Mouse (Mus musculus) liver, embryonic 14.5 days (tissue): ENCODE data around the gene Cntn5. TPM values are rescaled to one million over a fixed set of nuclear protein-coding genes. Genes with fewer than 3 reads are reported as not detected.

Experiments used
- ATAC-seq: fragments of 200-750 bp; cut with Nextera tagmentation; 2 replicates; pipeline ENCODE4 v1.8.0; 2017; ENCODE audit warnings: moderate number of reproducible peaks, mild to moderate bottlenecking, moderate library complexity; ENCODE audit not compliant: insufficient read depth
- DNase-seq, 3 experiments: peaks; one replicate each; pipeline ENCODE4 v3.0.0-alpha.2; 2012 to 2013; ENCODE audit warnings: low read depth in 3 of 3, low spot score in 3 of 3
- H3K27ac ChIP-seq: fragments of 300-500 bp; sonication (generic); 2 replicates; pipeline ENCODE4 v1.5.1; 2014; ENCODE audit warnings: moderate library complexity, mild to moderate bottlenecking, control low read depth, inconsistent platforms
- H3K27me3 ChIP-seq: fragments of 300-500 bp; sonication (generic); 2 replicates; pipeline ENCODE4 v1.6.1; 2014; ENCODE audit warnings: mild to moderate bottlenecking, low read length, moderate library complexity; ENCODE audit not compliant: control insufficient read depth, insufficient read depth
- H3K36me3 ChIP-seq: fragments of 300-500 bp; sonication (generic); replicated peaks from 2 replicates; pipeline ENCODE4 v1.6.1; 2014; ENCODE audit warnings: low read depth; ENCODE audit not compliant: control insufficient read depth, insufficient read depth
- H3K4me1 ChIP-seq, 2 experiments: fragments of 200-500 bp in 1 of 2; fragments of 300-500 bp in 1 of 2; sonication (generic) in 1 of 2; replicated peaks; 2 replicates each; pipeline ENCODE4 v1.6.1; 2012 to 2014; ENCODE audit warnings: antibody characterized with exemption in 1 of 2, inconsistent platforms in 1 of 2, low read length in 1 of 2; ENCODE audit not compliant: control insufficient read depth in 2 of 2, insufficient read depth in 2 of 2
- H3K4me2 ChIP-seq: fragments of 300-500 bp; sonication (generic); 2 replicates; pipeline ENCODE4 v1.6.1; 2014; ENCODE audit warnings: low read depth, mild to moderate bottlenecking, control low read depth, moderate library complexity
- H3K4me3 ChIP-seq, 2 experiments: fragments of 200-500 bp in 1 of 2; fragments of 300-500 bp in 1 of 2; sonication (generic) in 1 of 2; 2 replicates each; pipeline ENCODE4 v1.5.1; 2012 to 2014; ENCODE audit warnings: low read depth in 2 of 2, low read length in 2 of 2, mild to moderate bottlenecking in 2 of 2, control low read depth in 1 of 2, inconsistent platforms in 1 of 2, moderate library complexity in 1 of 2; ENCODE audit not compliant: insufficient read depth in 1 of 2
- H3K9ac ChIP-seq: fragments of 300-500 bp; sonication (generic); replicated peaks from 2 replicates; pipeline ENCODE4 v1.6.1; 2014; ENCODE audit warnings: mild to moderate bottlenecking, control low read depth, moderate library complexity
- H3K9me3 ChIP-seq: fragments of 300-500 bp; sonication (generic); 2 replicates; pipeline ENCODE4 v1.6.1; 2016; ENCODE audit warnings: low read length, mixed read lengths; ENCODE audit not compliant: control insufficient read depth
- CTCF ChIP-seq: IDR thresholded peaks from 2 replicates; pipeline ENCODE4 v1.5.1; 2016; ENCODE audit warnings: antibody characterized with exemption, low read depth, control low read depth
- EP300 ChIP-seq: IDR thresholded peaks from 2 replicates; pipeline ENCODE4 v1.6.1; 2016; ENCODE audit warnings: antibody characterized with exemption, low read depth
- WGBS: fragments of 180-500 bp; shearing (Covaris S2); extraction: QIAGEN DNeasy Blood & Tissue Kit; methylation state at CpG from one replicate; pipeline ENCODE4 v1.1.7; 2014; ENCODE audit not compliant: insufficient replicate concordance; 5-methylcytosine and 5-hydroxymethylcytosine counted together
- polyA plus RNA-seq, 2 experiments: library from polyadenylated mRNA; depleted of rRNA in 1 of 2; stranded (reverse) in 1 of 2; unstranded in 1 of 2; fragments of >200 nt; fragmentation: Nextera tagmentation in 1 of 2; extraction: Ambion mirVana in 1 of 2; gene quantifications; 2 replicates each; pipeline versions ENCODE4 v1.2.1 to v1.2.3; 2012 to 2014

The Cntn5 gene
- polyA plus RNA-seq, 2 experiments, result not detected

DNA sequence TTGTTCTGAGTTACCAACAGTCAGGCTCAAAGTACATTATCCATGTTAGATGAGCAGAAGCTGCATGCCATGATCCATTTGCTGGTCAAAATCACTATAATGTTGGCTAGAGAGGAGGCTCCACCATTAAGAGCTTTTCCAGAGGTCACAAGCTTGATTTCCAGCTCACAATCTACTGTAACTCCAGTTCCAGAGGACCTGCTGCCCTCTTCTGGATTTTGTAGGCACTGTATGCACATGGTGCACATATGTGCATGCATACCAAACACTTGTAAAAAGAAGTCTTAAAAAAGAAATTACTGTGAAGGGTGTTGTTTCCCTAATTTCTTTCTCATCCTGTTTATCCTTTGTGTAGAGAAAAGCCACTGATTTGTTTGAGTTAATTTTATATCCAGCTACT, 439.8 kb downstream of the Cntn5 start:
- Histone ChIP-seq H3K4me2 (no peak overlapping the region), H3K4me3 (no peak overlapping the region), H3K27ac (no peak overlapping the region), H3K36me3 (no peaks in the 10 kb centered on the region), H3K9ac (no peak overlapping the region), H3K9me3 (no peaks in the 10 kb centered on the region), H3K4me1 (no peaks in the 10 kb centered on the region), H3K27me3 (no peaks in the 10 kb centered on the region)
- no peak; the same call in 1 of the 2 replicates for TF ChIP-seq CTCF
- no peak for TF ChIP-seq EP300
- ATAC-seq (no peak), DNase-seq (no peak)

GRCm38 (mm10) chr9:10457900-10458299, 446.7 kb downstream of the Cntn5 start:
- Histone ChIP-seq H3K9ac (no peak overlapping the region), H3K36me3 (no peaks in the 10 kb centered on the region), H3K4me3 (no peak overlapping the region), H3K27me3 (no peaks in the 10 kb centered on the region), H3K27ac (no peak overlapping the region), H3K4me1 (no peaks in the 10 kb centered on the region), H3K4me2 (no peak overlapping the region), H3K9me3 (no peaks in the 10 kb centered on the region)
- ATAC-seq, result no peak
- TF ChIP-seq EP300, result no peak
- no peak for TF ChIP-seq CTCF
- no peak for DNase-seq
- 45% methylated on average over 3 of the region's 3 CpGs for WGBS

DNA sequence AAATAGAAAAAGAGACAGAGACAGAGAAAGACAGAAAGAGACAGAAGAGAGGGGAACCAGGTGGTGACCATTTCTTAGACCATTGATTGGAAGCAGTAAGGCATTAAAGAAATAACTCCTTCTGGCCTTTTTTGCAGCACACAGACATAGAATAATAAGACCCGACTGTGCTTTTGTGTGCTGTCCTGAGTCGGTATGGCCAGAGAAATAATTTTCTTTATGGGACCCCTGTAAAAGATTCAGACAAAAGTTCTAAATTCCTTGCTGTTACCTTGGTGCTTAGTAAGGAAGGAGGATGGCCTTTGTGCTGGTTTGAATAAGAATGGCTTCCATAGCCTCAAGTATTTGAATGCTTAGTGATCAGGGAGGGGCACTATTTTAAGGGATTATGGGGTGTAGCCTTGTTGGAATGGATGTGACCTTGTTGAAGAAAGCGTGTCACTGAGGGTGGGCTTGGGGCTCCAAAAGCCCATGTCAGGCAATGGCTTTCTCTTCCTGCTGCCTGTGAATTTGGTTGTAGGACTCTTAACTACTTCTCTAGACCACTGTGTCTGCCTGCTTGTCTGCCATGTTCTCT, 455.5 kb downstream of the Cntn5 start:
- no peaks in the 10 kb centered on the region for H3K9me3 ChIP-seq
- no peak overlapping the region for H3K9ac ChIP-seq
- H3K27ac ChIP-seq, result no peak overlapping the region
- no peak for ATAC-seq
- no peaks in the 10 kb centered on the region for H3K27me3 ChIP-seq
- TF ChIP-seq EP300 (no peak), CTCF (no peak)
- WGBS, result 64% methylated on average over 3 of the region's 3 CpGs
- H3K36me3 ChIP-seq, result no peaks in the 10 kb centered on the region
- no peak overlapping the region for H3K4me3 ChIP-seq
- DNase-seq, result no peak
- H3K4me1 ChIP-seq, result no peaks in the 10 kb centered on the region
- H3K4me2 ChIP-seq, result no peak overlapping the region

GRCm38 (mm10) chr9:10447220-10447837, 457.2 kb downstream of the Cntn5 start:
- Histone ChIP-seq H3K4me3 (no peak overlapping the region), H3K4me1 (no peaks in the 10 kb centered on the region), H3K4me2 (no peak overlapping the region), H3K36me3 (no peaks in the 10 kb centered on the region), H3K9me3 (no peaks in the 10 kb centered on the region), H3K27ac (no peak overlapping the region), H3K9ac (no peak overlapping the region), H3K27me3 (no peaks in the 10 kb centered on the region)
- ATAC-seq (no peak), DNase-seq (no peak)
- TF ChIP-seq CTCF (no peak), EP300 (no peak)

GRCm38 (mm10) chr9:10412075-10412474, 492.5 kb downstream of the Cntn5 start:
- no peaks in the 10 kb centered on the region for H3K9me3 ChIP-seq

More at GRCm38 (mm10) chr9:10412075-10412474, 492.5 kb downstream of the Cntn5 start:
- H3K4me2 ChIP-seq, result no peak overlapping the region
- no peaks in the 10 kb centered on the region for H3K27me3 ChIP-seq
- H3K4me1 ChIP-seq, result no peaks in the 10 kb centered on the region
- no peaks in the 10 kb centered on the region for H3K36me3 ChIP-seq
- TF ChIP-seq EP300 (no peak), CTCF (no peak)
- H3K9ac ChIP-seq, result no peak overlapping the region
- DNase-seq (no peak), ATAC-seq (no peak)
- H3K4me3 ChIP-seq, result no peak overlapping the region
- no peak overlapping the region for H3K27ac ChIP-seq
